Mouse (Mus musculus) liver, embryonic 14.5 days (tissue): ENCODE measurements around the gene Fbxo47. TPM values are rescaled to one million over a fixed set of nuclear protein-coding genes. Genes with fewer than 3 reads are reported as not detected.
A peak's percentile ranks its signal among the peaks of the same experiment; 100 is the strongest.
"Not testable (repeated sequence)": the region's sequence is repeated elsewhere in the genome, so short reads cannot be mapped to it uniquely, and the experiment has no call there.

Experiments
- ATAC-seq: fragments of 200-750 bp; cut with Nextera tagmentation; 2 replicates; pipeline ENCODE4 v1.8.0; 2017; ENCODE audit warnings: moderate number of reproducible peaks, mild to moderate bottlenecking, moderate library complexity; ENCODE audit not compliant: insufficient read depth
- DNase-seq, 3 experiments: peaks; one replicate each; pipeline ENCODE4 v3.0.0-alpha.2; 2012 to 2013; ENCODE audit warnings: low read depth in 3 of 3, low spot score in 3 of 3
- H3K27ac ChIP-seq: fragments of 300-500 bp; sonication (generic); 2 replicates; pipeline ENCODE4 v1.5.1; 2014; ENCODE audit warnings: moderate library complexity, mild to moderate bottlenecking, control low read depth, inconsistent platforms
- H3K27me3 ChIP-seq: fragments of 300-500 bp; sonication (generic); 2 replicates; pipeline ENCODE4 v1.6.1; 2014; ENCODE audit warnings: mild to moderate bottlenecking, low read length, moderate library complexity; ENCODE audit not compliant: control insufficient read depth, insufficient read depth
- H3K36me3 ChIP-seq: fragments of 300-500 bp; sonication (generic); replicated peaks from 2 replicates; pipeline ENCODE4 v1.6.1; 2014; ENCODE audit warnings: low read depth; ENCODE audit not compliant: control insufficient read depth, insufficient read depth
- H3K4me1 ChIP-seq, 2 experiments: fragments of 200-500 bp in 1 of 2; fragments of 300-500 bp in 1 of 2; sonication (generic) in 1 of 2; replicated peaks; 2 replicates each; pipeline ENCODE4 v1.6.1; 2012 to 2014; ENCODE audit warnings: antibody characterized with exemption in 1 of 2, inconsistent platforms in 1 of 2, low read length in 1 of 2; ENCODE audit not compliant: control insufficient read depth in 2 of 2, insufficient read depth in 2 of 2
- H3K4me2 ChIP-seq: fragments of 300-500 bp; sonication (generic); 2 replicates; pipeline ENCODE4 v1.6.1; 2014; ENCODE audit warnings: low read depth, mild to moderate bottlenecking, control low read depth, moderate library complexity
- H3K4me3 ChIP-seq, 2 experiments: fragments of 200-500 bp in 1 of 2; fragments of 300-500 bp in 1 of 2; sonication (generic) in 1 of 2; 2 replicates each; pipeline ENCODE4 v1.5.1; 2012 to 2014; ENCODE audit warnings: low read depth in 2 of 2, low read length in 2 of 2, mild to moderate bottlenecking in 2 of 2, control low read depth in 1 of 2, inconsistent platforms in 1 of 2, moderate library complexity in 1 of 2; ENCODE audit not compliant: insufficient read depth in 1 of 2
- H3K9ac ChIP-seq: fragments of 300-500 bp; sonication (generic); replicated peaks from 2 replicates; pipeline ENCODE4 v1.6.1; 2014; ENCODE audit warnings: mild to moderate bottlenecking, control low read depth, moderate library complexity
- H3K9me3 ChIP-seq: fragments of 300-500 bp; sonication (generic); 2 replicates; pipeline ENCODE4 v1.6.1; 2016; ENCODE audit warnings: low read length, mixed read lengths; ENCODE audit not compliant: control insufficient read depth
- CTCF ChIP-seq: IDR thresholded peaks from 2 replicates; pipeline ENCODE4 v1.5.1; 2016; ENCODE audit warnings: antibody characterized with exemption, low read depth, control low read depth
- EP300 ChIP-seq: IDR thresholded peaks from 2 replicates; pipeline ENCODE4 v1.6.1; 2016; ENCODE audit warnings: antibody characterized with exemption, low read depth
- WGBS: fragments of 180-500 bp; shearing (Covaris S2); extraction: QIAGEN DNeasy Blood & Tissue Kit; methylation state at CpG from one replicate; pipeline ENCODE4 v1.1.7; 2014; ENCODE audit not compliant: insufficient replicate concordance; 5-methylcytosine and 5-hydroxymethylcytosine counted together
- polyA plus RNA-seq, 2 experiments: library from polyadenylated mRNA; depleted of rRNA in 1 of 2; stranded (reverse) in 1 of 2; unstranded in 1 of 2; fragments of >200 nt; fragmentation: Nextera tagmentation in 1 of 2; extraction: Ambion mirVana in 1 of 2; gene quantifications; 2 replicates each; pipeline versions ENCODE4 v1.2.1 to v1.2.3; 2012 to 2014

The Fbxo47 gene
- polyA plus RNA-seq, 2 experiments = 0.30 to 0.51 TPM

- WGBS = 33% methylated on average over 7 of the region's 7 CpGs
- no peak for ATAC-seq
Measured at GRCm38 (mm10) chr11:97884601-97885185, 739 bp upstream of the Fbxo47 start.

GRCm38 (mm10) chr11:97883542-97883917 is 424 bp downstream of the Fbxo47 start:
- peak; percentile 71 for ATAC-seq
- no peaks in the 10 kb centered on the region for H3K9me3 ChIP-seq
- DNase-seq = peak; percentile 66 to 73 (median 66)
- peak overlapping the region; percentile 85 to 98 for H3K4me3 ChIP-seq
- H3K4me1 ChIP-seq = peaks cover 3 to 9% of the 10 kb centered on the region in 2 experiments; a peak in 2 of 4 replicates
- H3K36me3 ChIP-seq = no peaks in the 10 kb centered on the region
- no peaks in the 10 kb centered on the region for H3K27me3 ChIP-seq
- peak overlapping the region; percentile 84 for H3K4me2 ChIP-seq
- peak overlapping the region; percentile 80 for H3K27ac ChIP-seq
- WGBS = 4% methylated on average over 26 of the region's 26 CpGs
- H3K9ac ChIP-seq = peak overlapping the region; percentile 84
- TF ChIP-seq EP300 (0 out of 2 replicates have a peak, but pooled peaks have one; percentile 19), CTCF (no peak)

More at GRCm38 (mm10) chr11:97884601-97885185, 739 bp upstream of the Fbxo47 start:
- H3K36me3 ChIP-seq = no peaks in the 10 kb centered on the region
- no peaks in the 10 kb centered on the region for H3K9me3 ChIP-seq
- H3K4me2 ChIP-seq = peak overlapping the region; percentile 84
- H3K27ac ChIP-seq = peak overlapping the region; percentile 72
- H3K27me3 ChIP-seq = no peaks in the 10 kb centered on the region
- peaks cover 3 to 9% of the 10 kb centered on the region in 2 experiments; a peak in 2 of 4 replicates for H3K4me1 ChIP-seq
- H3K4me3 ChIP-seq = peak overlapping the region; percentile 70 to 85
- DNase-seq = no peak
- peak overlapping the region; percentile 58 for H3K9ac ChIP-seq
- TF ChIP-seq EP300 (no peak), CTCF (no peak)

- Histone ChIP-seq H3K36me3 (no peaks in the 10 kb centered on the region), H3K27me3 (no peaks in the 10 kb centered on the region), H3K27ac (no peak overlapping the region), H3K9me3 (no peaks in the 10 kb centered on the region), H3K4me3 (no peak overlapping the region), H3K4me1 (peaks cover 3 to 9% of the 10 kb centered on the region in 2 experiments; a peak in 2 of 4 replicates), H3K9ac (no peak overlapping the region), H3K4me2 (no peak overlapping the region)
- TF ChIP-seq EP300 = no peak
- TF ChIP-seq CTCF = no peak
- ATAC-seq = no peak
- 67% methylated on average over 4 of the region's 4 CpGs for WGBS
- no peak for DNase-seq
Measured at GRCm38 (mm10) chr11:97880362-97880761, 3.6 kb downstream of the Fbxo47 start.

GRCm38 (mm10) chr11:97877341-97877740 is 6.6 kb downstream of the Fbxo47 start:
- H3K4me2 ChIP-seq = no peak overlapping the region
- no peaks in the 10 kb centered on the region for H3K4me1 ChIP-seq
- no peaks in the 10 kb centered on the region for H3K27me3 ChIP-seq
- no peak overlapping the region for H3K27ac ChIP-seq
- no peak for ATAC-seq
- H3K4me3 ChIP-seq = no peak overlapping the region
- DNase-seq = no peak
- TF ChIP-seq EP300 (no peak), CTCF (no peak)
- 67% methylated on average over 2 of the region's 2 CpGs for WGBS
- no peak overlapping the region for H3K9ac ChIP-seq
- H3K36me3 ChIP-seq = no peaks in the 10 kb centered on the region
- no peaks in the 10 kb centered on the region for H3K9me3 ChIP-seq

GRCm38 (mm10) chr11:97874396-97874795 is 9.6 kb downstream of the Fbxo47 start:
- Histone ChIP-seq H3K4me3 (no peak overlapping the region), H3K4me1 (no peaks in the 10 kb centered on the region), H3K27me3 (no peaks in the 10 kb centered on the region), H3K27ac (no peak overlapping the region), H3K9me3 (no peaks in the 10 kb centered on the region), H3K9ac (no peak overlapping the region), H3K4me2 (no peak overlapping the region), H3K36me3 (no peaks in the 10 kb centered on the region)
- WGBS = 61% methylated on average over 1 of the region's 1 CpGs
- ATAC-seq = no peak
- no peak for DNase-seq
- no peak for TF ChIP-seq CTCF
- no peak for TF ChIP-seq EP300

- 58% methylated on average over 5 of the region's 5 CpGs for WGBS
- not testable (repeated sequence) for H3K9ac ChIP-seq, H3K4me1 ChIP-seq, ATAC-seq, H3K36me3 ChIP-seq, H3K9me3 ChIP-seq, DNase-seq, H3K4me3 ChIP-seq, H3K27ac ChIP-seq, H3K27me3 ChIP-seq, H3K4me2 ChIP-seq
Measured at GRCm38 (mm10) chr11:97872378-97872777, 11.6 kb downstream of the Fbxo47 start.
